Mouse (Mus musculus): ENCODE measurements around the gene Pglyrp1. TPM values are rescaled to one million over a fixed set of nuclear protein-coding genes. Genes with fewer than 3 reads are reported as not detected.
A peak's percentile ranks its signal among the peaks of the same experiment; 100 is the strongest.

Gene Pglyrp1
- polyA plus RNA-seq, 1 experiment, result 0.14 TPM

- TF ChIP-seq CTCF (IDR thresholded peaks at IDR 0.05; ENCODE audit: control insufficient read depth, insufficient read depth, insufficient replicate concordance, low read depth, low read length), result no peak
- TF ChIP-seq POLR2A (IDR thresholded peaks at IDR 0.05; ENCODE audit: control insufficient read depth, low read depth, low read length), result no peak
- Histone ChIP-seq H3K36me3 (ENCODE audit: control insufficient read depth, insufficient read depth, low read length) (no peaks in the 10 kb centered on the region), H3K27me3 (ENCODE audit: control insufficient read depth, insufficient read depth, low read length) (no peaks in the 10 kb centered on the region), H3K4me3 (ENCODE audit: control insufficient read depth, low read depth, low read length) (no peak overlapping the region), H3K27ac (ENCODE audit: control insufficient read depth, insufficient read depth, low read depth, low read length) (no peak overlapping the region), H3K4me1 (ENCODE audit: control insufficient read depth, insufficient read depth, low read length) (no peaks in the 10 kb centered on the region)
Observed at GRCm38 (mm10) chr7:18902486-18902885, 31.4 kb downstream of the Pglyrp1 start.

DNA sequence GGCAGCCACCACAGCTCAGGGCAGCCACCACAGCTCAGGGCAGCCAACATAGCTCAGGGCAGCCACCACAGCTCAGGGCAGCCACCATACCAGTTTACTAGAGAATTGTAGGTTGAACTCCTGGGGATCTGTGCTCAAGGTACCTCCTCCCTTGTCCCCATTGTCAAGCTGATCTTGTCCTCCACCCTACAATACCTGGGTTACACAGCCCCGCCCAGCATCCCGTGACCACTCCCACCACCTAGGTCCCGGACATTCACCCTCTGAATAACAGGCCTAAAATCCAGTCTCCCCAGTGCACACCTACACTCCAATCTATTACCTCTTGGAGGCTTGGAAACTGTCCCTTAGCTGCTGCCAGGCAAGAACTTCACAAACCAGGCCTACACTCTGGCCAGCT lies 33.8 kb downstream of the Pglyrp1 start:
- Histone ChIP-seq H3K27ac (ENCODE audit: control insufficient read depth, insufficient read depth, low read depth, low read length) (no peak overlapping the region), H3K27me3 (ENCODE audit: control insufficient read depth, insufficient read depth, low read length) (no peaks in the 10 kb centered on the region), H3K4me3 (ENCODE audit: control insufficient read depth, low read depth, low read length) (no peak overlapping the region), H3K36me3 (ENCODE audit: control insufficient read depth, insufficient read depth, low read length) (no peaks in the 10 kb centered on the region), H3K4me1 (ENCODE audit: control insufficient read depth, insufficient read depth, low read length) (peaks cover 2% of the 10 kb centered on the region; the same call in 1 of the 2 replicates)
- no peak for TF ChIP-seq CTCF (IDR thresholded peaks at IDR 0.05; ENCODE audit: control insufficient read depth, insufficient read depth, insufficient replicate concordance, low read depth, low read length)
- TF ChIP-seq POLR2A (IDR thresholded peaks at IDR 0.05; ENCODE audit: control insufficient read depth, low read depth, low read length), result no peak

- Histone ChIP-seq H3K27ac (ENCODE audit: control insufficient read depth, insufficient read depth, low read depth, low read length) (peak overlapping the region; percentile 91), H3K36me3 (ENCODE audit: control insufficient read depth, insufficient read depth, low read length) (no peaks in the 10 kb centered on the region), H3K4me1 (ENCODE audit: control insufficient read depth, insufficient read depth, low read length) (peaks cover 7% of the 10 kb centered on the region), H3K27me3 (ENCODE audit: control insufficient read depth, insufficient read depth, low read length) (no peaks in the 10 kb centered on the region), H3K4me3 (ENCODE audit: control insufficient read depth, low read depth, low read length) (peak overlapping the region; percentile 97)
- TF ChIP-seq POLR2A (IDR thresholded peaks at IDR 0.05; ENCODE audit: control insufficient read depth, low read depth, low read length) (no peak), CTCF (IDR thresholded peaks at IDR 0.05; ENCODE audit: control insufficient read depth, insufficient read depth, insufficient replicate concordance, low read depth, low read length) (no peak)
Observed at GRCm38 (mm10) chr7:18909797-18910196, 38.7 kb downstream of the Pglyrp1 start.

- no peaks in the 10 kb centered on the region for H3K27me3 ChIP-seq (ENCODE audit: control insufficient read depth, insufficient read depth, low read length)
- peak within 1 kb of the TSS; percentile 97 for H3K4me3 ChIP-seq (ENCODE audit: control insufficient read depth, low read depth, low read length)
- H3K4me1 ChIP-seq (ENCODE audit: control insufficient read depth, insufficient read depth, low read length), result peaks cover 7% of the 10 kb centered on the region
- peak within 1 kb of the TSS; percentile 98 for H3K27ac ChIP-seq (ENCODE audit: control insufficient read depth, insufficient read depth, low read depth, low read length)
- no peaks in the 10 kb centered on the region for H3K36me3 ChIP-seq (ENCODE audit: control insufficient read depth, insufficient read depth, low read length)
- TF ChIP-seq POLR2A (IDR thresholded peaks at IDR 0.05; ENCODE audit: control insufficient read depth, low read depth, low read length) (peak; percentile 53), CTCF (IDR thresholded peaks at IDR 0.05; ENCODE audit: control insufficient read depth, insufficient read depth, insufficient replicate concordance, low read depth, low read length) (no peak)
Observed at GRCm38 (mm10) chr7:18910241-18910831, 39.2 kb downstream of the Pglyrp1 start, which contains the start of gene Ccdc61. Ccdc61 (minus strand) TSS chr7:18910415.

DNA sequence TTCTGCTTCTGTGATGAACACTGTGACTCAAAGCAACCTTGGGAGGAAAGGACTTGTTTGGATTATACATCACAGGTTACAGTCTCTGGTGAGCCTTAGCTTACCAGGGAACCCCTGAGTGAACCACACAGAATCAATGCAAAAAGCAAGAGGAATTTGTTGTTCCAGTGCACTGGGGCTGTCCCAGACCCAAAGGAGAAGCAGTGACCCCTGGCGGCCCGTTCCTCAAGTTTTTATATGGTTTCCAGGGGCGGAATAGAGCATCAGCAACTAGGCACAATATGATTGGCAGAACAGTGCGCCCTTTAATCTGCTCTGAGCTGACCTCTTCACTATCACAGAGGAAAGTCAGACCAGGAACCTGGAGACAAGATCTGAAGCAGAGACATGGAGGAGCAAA lies 45.1 kb downstream of the Pglyrp1 start:
- TF ChIP-seq POLR2A (IDR thresholded peaks at IDR 0.05; ENCODE audit: control insufficient read depth, low read depth, low read length) (no peak), CTCF (IDR thresholded peaks at IDR 0.05; ENCODE audit: control insufficient read depth, insufficient read depth, insufficient replicate concordance, low read depth, low read length) (no peak)

DNA sequence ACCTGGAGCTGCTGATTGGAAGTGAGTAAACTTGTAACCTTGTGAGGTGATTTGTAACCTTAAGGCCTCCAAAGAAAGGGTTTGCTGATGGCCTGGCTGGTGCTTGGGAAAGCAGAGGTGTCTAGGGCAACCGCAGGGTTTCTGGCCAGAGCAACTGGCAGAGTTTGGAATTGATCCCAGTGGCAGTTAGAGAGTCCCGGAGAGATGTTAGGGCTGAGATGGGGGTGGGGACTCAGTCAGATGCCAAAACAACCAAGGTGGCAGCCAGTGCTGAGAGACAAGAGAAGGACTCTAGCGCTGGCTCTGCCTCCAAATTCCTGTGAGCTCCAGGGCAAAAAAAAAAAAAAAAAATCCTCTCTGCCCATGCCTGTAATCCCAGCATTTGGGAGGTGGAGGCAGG lies 46.8 kb downstream of the Pglyrp1 start:
- Histone ChIP-seq H3K4me1 (ENCODE audit: control insufficient read depth, insufficient read depth, low read length) (peaks cover 11% of the 10 kb centered on the region), H3K27ac (ENCODE audit: control insufficient read depth, insufficient read depth, low read depth, low read length) (no peak overlapping the region), H3K4me3 (ENCODE audit: control insufficient read depth, low read depth, low read length) (no peak overlapping the region), H3K27me3 (ENCODE audit: control insufficient read depth, insufficient read depth, low read length) (no peaks in the 10 kb centered on the region), H3K36me3 (ENCODE audit: control insufficient read depth, insufficient read depth, low read length) (no peaks in the 10 kb centered on the region)
- TF ChIP-seq POLR2A (IDR thresholded peaks at IDR 0.05; ENCODE audit: control insufficient read depth, low read depth, low read length) (no peak), CTCF (IDR thresholded peaks at IDR 0.05; ENCODE audit: control insufficient read depth, insufficient read depth, insufficient replicate concordance, low read depth, low read length) (no peak)

More for the DNA sequence above, 45.1 kb downstream of the Pglyrp1 start:
- H3K36me3 ChIP-seq (ENCODE audit: control insufficient read depth, insufficient read depth, low read length), result no peaks in the 10 kb centered on the region
- no peak overlapping the region for H3K27ac ChIP-seq (ENCODE audit: control insufficient read depth, insufficient read depth, low read depth, low read length)
- peaks cover 11% of the 10 kb centered on the region for H3K4me1 ChIP-seq (ENCODE audit: control insufficient read depth, insufficient read depth, low read length)
- H3K4me3 ChIP-seq (ENCODE audit: control insufficient read depth, low read depth, low read length), result no peak overlapping the region
- H3K27me3 ChIP-seq (ENCODE audit: control insufficient read depth, insufficient read depth, low read length), result no peaks in the 10 kb centered on the region

DNA sequence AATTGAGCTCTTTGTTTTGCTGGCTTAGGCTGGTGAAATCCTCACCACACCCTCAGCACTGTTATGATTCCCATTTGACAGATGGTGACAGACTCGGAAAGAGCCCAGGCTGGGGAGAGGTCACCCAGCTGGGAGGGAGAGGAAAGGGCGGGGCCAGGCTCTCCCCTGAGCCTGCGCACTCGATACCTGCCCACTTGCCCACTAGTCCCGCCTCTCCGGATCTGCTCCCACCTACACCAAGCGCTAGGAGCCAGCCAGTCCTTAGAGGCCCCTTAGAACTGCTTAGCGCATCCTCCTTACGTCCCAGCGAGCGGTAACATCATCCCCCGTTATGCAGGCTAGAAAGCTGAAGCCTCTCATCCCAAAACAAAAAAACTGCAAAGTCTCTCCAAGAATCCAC lies 49.9 kb downstream of the Pglyrp1 start:
- H3K4me1 ChIP-seq (ENCODE audit: control insufficient read depth, insufficient read depth, low read length), result peaks cover 29% of the 10 kb centered on the region
- no peak for TF ChIP-seq POLR2A (IDR thresholded peaks at IDR 0.05; ENCODE audit: control insufficient read depth, low read depth, low read length)
- no peak for TF ChIP-seq CTCF (IDR thresholded peaks at IDR 0.05; ENCODE audit: control insufficient read depth, insufficient read depth, insufficient replicate concordance, low read depth, low read length)
- H3K4me3 ChIP-seq (ENCODE audit: control insufficient read depth, low read depth, low read length), result no peak overlapping the region
- no peaks in the 10 kb centered on the region for H3K27me3 ChIP-seq (ENCODE audit: control insufficient read depth, insufficient read depth, low read length)
- H3K27ac ChIP-seq (ENCODE audit: control insufficient read depth, insufficient read depth, low read depth, low read length), result no peak overlapping the region
- H3K36me3 ChIP-seq (ENCODE audit: control insufficient read depth, insufficient read depth, low read length), result no peaks in the 10 kb centered on the region
